Mouse (Mus musculus): ENCODE results near the gene Afg1l. TPM values are rescaled to one million over a fixed set of nuclear protein-coding genes. Genes with fewer than 3 reads are reported as not detected.

Afg1l gene
- total RNA-seq, 2 experiments from 2014 or later, result 32.6 to 33.2 TPM

GRCm38 (mm10) chr10:42410748-42411537, 67.4 kb downstream of the Afg1l start:
- intact Hi-C loops (cut with DNase I), result no loop called here
- DNase-seq (ENCODE audit: low spot score), result peak; percentile 3

GRCm38 (mm10) chr10:42390436-42390835, 87.9 kb downstream of the Afg1l start:
- DNase-seq (ENCODE audit: low spot score), result no peak
- intact Hi-C loops (cut with DNase I), result no loop called here

- no peak for DNase-seq (ENCODE audit: low spot score)
- intact Hi-C loops (cut with DNase I), result no loop called here
Observed at GRCm38 (mm10) chr10:42388181-42388580, 90.2 kb downstream of the Afg1l start.

GRCm38 (mm10) chr10:42384946-42385644, 93.3 kb downstream of the Afg1l start:
- intact Hi-C loops (cut with DNase I), result no loop called here
- DNase-seq (ENCODE audit: low spot score), result no peak

GRCm38 (mm10) chr10:42383708-42384107, 94.7 kb downstream of the Afg1l start:
- DNase-seq (ENCODE audit: low spot score), result no peak
- intact Hi-C loops (cut with DNase I), result no loop called here

GRCm38 (mm10) chr10:42364216-42364615, 114.1 kb downstream of the Afg1l start:
- no peak for DNase-seq (ENCODE audit: low spot score)
- intact Hi-C loops (cut with DNase I), result no loop called here

- intact Hi-C loops (cut with DNase I), result no loop called here
- no peak for DNase-seq (ENCODE audit: low spot score)
Observed at GRCm38 (mm10) chr10:42355980-42356379, 122.4 kb downstream of the Afg1l start.

- no peak for DNase-seq (ENCODE audit: low spot score)
- intact Hi-C loops (cut with DNase I), result no loop called here
Observed at GRCm38 (mm10) chr10:42347986-42348385, 130.4 kb downstream of the Afg1l start.

GRCm38 (mm10) chr10:42347127-42347526, 131.2 kb downstream of the Afg1l start:
- intact Hi-C loops (cut with DNase I), result no loop called here
- DNase-seq (ENCODE audit: low spot score), result no peak

GRCm38 (mm10) chr10:42346179-42346877, 132.0 kb downstream of the Afg1l start:
- no peak for DNase-seq (ENCODE audit: low spot score)
- intact Hi-C loops (cut with DNase I), result no loop called here

GRCm38 (mm10) chr10:42342714-42343113, 135.7 kb downstream of the Afg1l start:
- no peak for DNase-seq (ENCODE audit: low spot score)
- intact Hi-C loops (cut with DNase I), result no loop called here

GRCm38 (mm10) chr10:42341815-42342457, 136.4 kb downstream of the Afg1l start:
- DNase-seq (ENCODE audit: low spot score), result no peak
- intact Hi-C loops (cut with DNase I), result no loop called here

- intact Hi-C loops (cut with DNase I), result no loop called here
Observed at GRCm38 (mm10) chr10:42340426-42340793, 138.0 kb downstream of the Afg1l start.

GRCm38 (mm10) chr10:42339773-42340425, 138.5 kb downstream of the Afg1l start:
- DNase-seq (ENCODE audit: low spot score), result no peak
- intact Hi-C loops (cut with DNase I), result no loop called here

More at GRCm38 (mm10) chr10:42340426-42340793, 138.0 kb downstream of the Afg1l start:
- DNase-seq (ENCODE audit: low spot score), result no peak

- intact Hi-C loops (cut with DNase I), result no loop called here
- no peak for DNase-seq (ENCODE audit: low spot score)
Observed at GRCm38 (mm10) chr10:42338456-42338855, 139.9 kb downstream of the Afg1l start.

GRCm38 (mm10) chr10:42327576-42327975, 150.8 kb downstream of the Afg1l start:
- DNase-seq (ENCODE audit: low spot score), result no peak
- intact Hi-C loops (cut with DNase I), result no loop called here

GRCm38 (mm10) chr10:42325305-42325704, 153.1 kb downstream of the Afg1l start:
- intact Hi-C loops (cut with DNase I), result no loop called here
- no peak for DNase-seq (ENCODE audit: low spot score)

GRCm38 (mm10) chr10:42323978-42324377, 154.4 kb downstream of the Afg1l start:
- intact Hi-C loops (cut with DNase I), result no loop called here
- DNase-seq (ENCODE audit: low spot score), result no peak

- intact Hi-C loops (cut with DNase I), result no loop called here
- DNase-seq (ENCODE audit: low spot score), result no peak
Observed at GRCm38 (mm10) chr10:42313222-42313786, 165.1 kb downstream of the Afg1l start.

Data from heart, postnatal 25 days (tissue).